Mouse (Mus musculus): ENCODE results near the gene Krt14. TPM values are rescaled to one million over a fixed set of nuclear protein-coding genes. Genes with fewer than 3 reads are reported as not detected.

Gene Krt14
- polyA plus RNA-seq, 1 experiment from 2014 or later: not detected

GRCm38 (mm10) chr11:100191820-100192219, 15.5 kb downstream of the Krt14 start:
- no peak overlapping the region for H3K9ac ChIP-seq
- no peaks in the 10 kb centered on the region for H3K9me3 ChIP-seq (ENCODE audit: low read depth, low read length)
- TF ChIP-seq CTCF (IDR thresholded peaks at IDR 0.05; ENCODE audit: low read depth): no peak
- 93% methylated on average over 3 of the region's 3 CpGs for WGBS
- ATAC-seq (ENCODE audit: insufficient read depth) (no peak), DNase-seq (no peak)
- H3K36me3 ChIP-seq (ENCODE audit: insufficient read depth): no peaks in the 10 kb centered on the region
- no peak overlapping the region for H3K27ac ChIP-seq (ENCODE audit: low read depth)
- H3K27me3 ChIP-seq (ENCODE audit: insufficient read depth, low read length): no peaks in the 10 kb centered on the region
- H3K4me3 ChIP-seq (ENCODE audit: low read depth, low read length): no peak overlapping the region
- H3K4me2 ChIP-seq: no peak overlapping the region
- no peaks in the 10 kb centered on the region for H3K4me1 ChIP-seq (ENCODE audit: insufficient read depth)

- Histone ChIP-seq H3K9me3 (ENCODE audit: low read depth, low read length) (no peaks in the 10 kb centered on the region), H3K4me1 (ENCODE audit: insufficient read depth) (no peaks in the 10 kb centered on the region), H3K27ac (ENCODE audit: low read depth) (no peak overlapping the region), H3K27me3 (ENCODE audit: insufficient read depth, low read length) (no peaks in the 10 kb centered on the region), H3K36me3 (ENCODE audit: insufficient read depth) (no peaks in the 10 kb centered on the region), H3K4me3 (ENCODE audit: low read depth, low read length) (no peak overlapping the region), H3K4me2 (no peak overlapping the region), H3K9ac (no peak overlapping the region)
- ATAC-seq (ENCODE audit: insufficient read depth): no peak
- no peak for TF ChIP-seq CTCF (IDR thresholded peaks at IDR 0.05; ENCODE audit: low read depth)
- WGBS: 83% methylated on average over 8 of the region's 8 CpGs
- no peak for DNase-seq
These were observed 20.6 kb downstream of the Krt14 start for GRCm38 (mm10) chr11:100186736-100187135.

- no peaks in the 10 kb centered on the region for H3K36me3 ChIP-seq (ENCODE audit: insufficient read depth)
- H3K27ac ChIP-seq (ENCODE audit: low read depth): no peak overlapping the region
- H3K27me3 ChIP-seq (ENCODE audit: insufficient read depth, low read length): no peaks in the 10 kb centered on the region
- no peak overlapping the region for H3K4me3 ChIP-seq (ENCODE audit: low read depth, low read length)
- H3K4me2 ChIP-seq: no peak overlapping the region
- DNase-seq (no peak), ATAC-seq (ENCODE audit: insufficient read depth) (no peak)
- no peaks in the 10 kb centered on the region for H3K9me3 ChIP-seq (ENCODE audit: low read depth, low read length)
- TF ChIP-seq CTCF (IDR thresholded peaks at IDR 0.05; ENCODE audit: low read depth): no peak
- H3K9ac ChIP-seq: no peak overlapping the region
- H3K4me1 ChIP-seq (ENCODE audit: insufficient read depth): no peaks in the 10 kb centered on the region
- WGBS: 75% methylated on average over 7 of the region's 7 CpGs
These were observed 25.6 kb downstream of the Krt14 start for GRCm38 (mm10) chr11:100181725-100182124.

- no peaks in the 10 kb centered on the region for H3K4me1 ChIP-seq (ENCODE audit: insufficient read depth)
- no peak overlapping the region for H3K4me2 ChIP-seq
- no peaks in the 10 kb centered on the region for H3K36me3 ChIP-seq (ENCODE audit: insufficient read depth)
- whole genome bisulfite sequencing: 23% methylated on average over 3 of the region's 3 CpGs
- no peak overlapping the region for H3K4me3 ChIP-seq (ENCODE audit: low read depth, low read length)
- DNase-seq (no peak), ATAC-seq (ENCODE audit: insufficient read depth) (no peak)
- no peak for TF ChIP-seq CTCF (IDR thresholded peaks at IDR 0.05; ENCODE audit: low read depth)
- H3K27ac ChIP-seq (ENCODE audit: low read depth): no peak overlapping the region
- no peak overlapping the region for H3K9ac ChIP-seq
- H3K27me3 ChIP-seq (ENCODE audit: insufficient read depth, low read length): no peaks in the 10 kb centered on the region
- H3K9me3 ChIP-seq (ENCODE audit: low read depth, low read length): no peaks in the 10 kb centered on the region
These were observed 28.1 kb downstream of the Krt14 start for GRCm38 (mm10) chr11:100179260-100179659.

GRCm38 (mm10) chr11:100178307-100178706, 29.0 kb downstream of the Krt14 start:
- no peak for ATAC-seq (ENCODE audit: insufficient read depth)
- Histone ChIP-seq H3K4me1 (ENCODE audit: insufficient read depth) (no peaks in the 10 kb centered on the region), H3K9me3 (ENCODE audit: low read depth, low read length) (no peaks in the 10 kb centered on the region), H3K4me3 (ENCODE audit: low read depth, low read length) (no peak overlapping the region), H3K4me2 (no peak overlapping the region), H3K27me3 (ENCODE audit: insufficient read depth, low read length) (no peaks in the 10 kb centered on the region), H3K36me3 (ENCODE audit: insufficient read depth) (no peaks in the 10 kb centered on the region), H3K27ac (ENCODE audit: low read depth) (no peak overlapping the region), H3K9ac (no peak overlapping the region)
- no peak for TF ChIP-seq CTCF (IDR thresholded peaks at IDR 0.05; ENCODE audit: low read depth)
- 73% methylated on average over 5 of the region's 5 CpGs for WGBS
- DNase-seq: no peak

- no peak for DNase-seq
- TF ChIP-seq CTCF (IDR thresholded peaks at IDR 0.05; ENCODE audit: low read depth): no peak
These were observed 30.6 kb downstream of the Krt14 start for GRCm38 (mm10) chr11:100176791-100177190.

GRCm38 (mm10) chr11:100168765-100169762, 38.3 kb downstream of the Krt14 start:
- peak; percentile 89 for TF ChIP-seq CTCF (IDR thresholded peaks at IDR 0.05; ENCODE audit: low read depth)
- H3K36me3 ChIP-seq (ENCODE audit: insufficient read depth): no peaks in the 10 kb centered on the region
- H3K27me3 ChIP-seq (ENCODE audit: insufficient read depth, low read length): no peaks in the 10 kb centered on the region
- H3K9ac ChIP-seq: no peak overlapping the region
- 28% methylated on average over 14 of the region's 14 CpGs for WGBS
- H3K4me3 ChIP-seq (ENCODE audit: low read depth, low read length): no peak overlapping the region
- H3K9me3 ChIP-seq (ENCODE audit: low read depth, low read length): no peaks in the 10 kb centered on the region
- H3K27ac ChIP-seq (ENCODE audit: low read depth): 0 out of 2 replicates have a peak overlapping the region, but pooled peaks have one; percentile 2
- no peaks in the 10 kb centered on the region for H3K4me1 ChIP-seq (ENCODE audit: insufficient read depth)
- ATAC-seq (ENCODE audit: insufficient read depth): peak; percentile 59; the same call in 1 of the 2 replicates
- no peak overlapping the region for H3K4me2 ChIP-seq
- peak; percentile 84 for DNase-seq

More at GRCm38 (mm10) chr11:100176791-100177190, 30.6 kb downstream of the Krt14 start:
- Histone ChIP-seq H3K4me1 (ENCODE audit: insufficient read depth) (no peaks in the 10 kb centered on the region), H3K4me2 (no peak overlapping the region), H3K27ac (ENCODE audit: low read depth) (no peak overlapping the region), H3K36me3 (ENCODE audit: insufficient read depth) (no peaks in the 10 kb centered on the region), H3K9me3 (ENCODE audit: low read depth, low read length) (no peaks in the 10 kb centered on the region), H3K4me3 (ENCODE audit: low read depth, low read length) (no peak overlapping the region), H3K27me3 (ENCODE audit: insufficient read depth, low read length) (no peaks in the 10 kb centered on the region), H3K9ac (no peak overlapping the region)
- WGBS: 56% methylated on average over 9 of the region's 9 CpGs
- no peak for ATAC-seq (ENCODE audit: insufficient read depth)

Data from lung, embryonic 14.5 days (tissue).